Mouse (Mus musculus): ENCODE data around the gene Stxbp1.
"Not testable (repeated sequence)": the region's sequence is repeated elsewhere in the genome, so short reads cannot be mapped to it uniquely, and the experiment has no call there.

The Stxbp1 gene

DNA sequence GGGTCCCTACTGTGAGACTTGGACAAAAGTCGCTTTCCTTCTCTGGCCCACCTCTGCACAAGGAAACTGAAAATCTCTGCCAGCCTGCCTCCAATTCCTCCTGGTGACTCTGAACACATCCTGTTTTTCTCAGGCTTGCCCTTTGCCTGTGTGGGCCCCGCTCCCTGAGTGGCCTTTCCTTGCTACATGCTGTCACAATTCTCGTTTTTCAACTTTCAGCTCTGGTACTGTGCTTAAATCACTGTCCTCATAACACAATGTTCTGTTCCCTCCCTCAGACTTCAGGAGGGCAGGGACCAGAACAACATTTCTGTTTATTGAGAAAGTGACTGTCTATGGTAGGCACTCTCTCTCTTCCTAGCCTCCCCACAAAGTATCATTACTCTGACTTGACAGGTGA is 27.0 kb upstream of the Stxbp1 start:
- DNase-seq (ENCODE audit: low read depth, low spot score): no peak

DNA sequence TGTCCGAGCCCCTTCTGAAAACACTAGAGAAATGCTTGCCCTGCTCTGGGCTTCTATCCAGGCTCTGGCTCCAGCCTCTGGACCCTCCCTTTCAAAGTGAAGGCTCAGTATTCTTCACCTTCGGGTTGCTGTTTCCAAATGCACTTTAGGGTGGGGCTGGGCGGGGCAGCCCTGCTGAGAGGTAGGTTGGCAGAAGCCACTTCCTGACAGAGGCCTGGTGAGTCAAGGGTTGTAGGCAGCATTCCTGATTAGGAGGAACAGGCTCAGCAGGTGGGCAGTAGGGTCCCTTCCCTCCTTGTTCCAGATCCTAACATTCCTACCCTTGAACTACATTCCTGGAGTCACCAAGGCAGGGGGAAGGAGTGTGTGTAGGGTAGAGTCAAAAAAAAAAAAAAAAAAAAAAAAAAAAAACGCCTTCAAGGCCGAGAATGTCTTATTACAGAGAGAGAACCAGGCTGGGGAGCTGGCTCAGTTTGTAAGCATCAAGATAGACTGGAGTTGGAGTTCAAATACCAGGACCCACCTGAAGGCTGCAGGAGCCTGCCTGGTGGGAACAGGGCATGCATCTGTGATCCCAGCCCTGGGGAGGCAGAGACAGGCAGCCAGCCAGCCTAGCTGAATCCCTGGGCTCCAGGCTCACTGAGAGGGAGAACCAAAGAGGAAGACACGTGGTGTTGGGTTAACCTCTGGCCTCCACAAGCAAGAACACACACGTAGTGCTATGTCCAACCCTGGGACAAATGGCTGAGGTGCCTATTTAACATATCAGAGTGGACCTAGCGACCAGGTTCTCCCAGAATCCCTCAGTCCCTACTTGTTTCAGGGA is 23.4 kb upstream of the Stxbp1 start:
- DNase-seq (ENCODE audit: low read depth, low spot score): peak; percentile 65

DNA sequence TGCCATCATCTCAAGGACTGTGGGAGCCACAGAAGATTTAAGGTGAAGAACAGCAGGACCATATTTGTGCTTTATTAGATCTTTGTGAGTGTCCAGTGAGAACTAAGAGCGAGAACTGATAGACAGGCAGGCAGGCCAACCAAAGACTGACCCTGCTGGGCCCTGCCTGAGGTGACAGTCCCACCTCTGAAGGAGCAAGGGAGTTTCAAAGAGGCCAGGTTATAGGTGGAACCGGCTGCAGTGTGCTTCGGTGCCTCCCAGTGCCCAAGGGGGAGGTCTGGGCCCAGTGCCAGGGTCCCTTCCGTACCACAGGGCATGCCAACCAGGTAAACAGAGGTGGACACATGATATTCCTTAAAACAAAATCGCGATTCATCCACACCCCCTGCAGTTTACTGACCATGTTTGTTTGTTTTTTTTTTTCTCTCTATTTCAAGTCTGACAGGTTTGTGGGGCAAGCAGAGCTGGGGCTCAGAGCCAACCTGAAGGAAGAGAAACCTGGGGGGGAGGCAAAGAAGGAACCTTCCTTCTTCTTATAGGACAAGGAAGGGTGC is 22.8 kb upstream of the Stxbp1 start:
- DNase-seq (ENCODE audit: low read depth, low spot score): peak; percentile 60

DNA sequence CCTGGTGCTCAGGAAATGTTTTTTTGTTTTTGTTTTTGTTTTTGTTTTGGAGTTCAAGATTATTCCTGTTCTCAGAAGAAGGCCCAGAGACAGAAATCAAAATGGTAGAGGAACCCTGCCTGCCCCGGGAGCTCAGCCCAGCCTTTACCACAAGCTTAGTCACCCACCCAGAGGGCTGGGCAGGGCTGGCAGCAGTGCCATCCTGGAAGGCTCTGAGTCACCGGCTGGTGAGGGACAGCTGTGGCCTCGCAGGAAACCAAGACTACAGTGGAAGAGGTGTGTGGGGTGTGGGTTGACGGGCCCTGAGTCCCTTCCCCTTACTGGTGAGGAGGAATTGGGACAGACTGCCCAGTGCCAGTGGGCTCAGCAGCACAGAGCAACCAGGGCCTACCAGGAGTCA is 20.3 kb upstream of the Stxbp1 start:
- DNase-seq (ENCODE audit: low read depth, low spot score): peak; percentile 93

DNA sequence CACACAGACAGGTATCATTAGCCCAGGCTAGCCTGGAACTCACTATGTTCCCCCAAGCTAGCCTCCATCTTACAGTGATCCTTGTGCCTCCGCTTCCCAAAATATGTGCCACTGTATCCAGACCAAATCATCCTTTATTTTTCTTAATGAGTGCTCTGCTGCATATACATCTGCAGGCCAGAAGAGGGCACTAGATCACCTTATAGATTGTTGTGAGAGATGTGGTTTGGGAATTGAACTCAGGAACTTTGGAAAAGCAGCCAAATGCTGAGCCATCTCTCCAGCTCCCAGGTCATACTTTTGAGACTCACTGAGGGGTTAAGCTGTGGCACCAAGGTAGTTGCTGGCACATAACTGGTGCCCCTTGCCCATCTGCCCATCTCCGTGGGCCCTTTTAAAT is 17.7 kb upstream of the Stxbp1 start:
- DNase-seq (ENCODE audit: low read depth, low spot score): peak; percentile 88

DNA sequence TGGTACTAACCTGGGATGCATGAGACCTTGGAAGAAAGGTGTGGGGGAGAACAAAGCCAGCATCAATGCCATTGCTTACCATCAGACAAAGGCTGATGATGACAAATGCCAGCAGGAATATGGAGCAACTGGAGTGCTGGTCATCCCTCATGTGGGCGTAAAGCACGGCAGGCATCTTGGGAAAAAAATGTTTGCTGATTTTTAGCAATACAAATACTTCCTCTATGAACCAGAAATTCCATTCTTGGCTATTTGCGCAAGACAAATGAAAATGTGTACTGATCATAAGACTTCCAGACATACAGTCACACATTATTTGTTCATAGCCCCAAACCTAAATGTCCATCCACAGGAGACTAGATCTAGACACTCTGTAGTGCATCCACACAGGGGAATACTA is 16.3 kb upstream of the Stxbp1 start:
- peak; percentile 63 for DNase-seq (ENCODE audit: low read depth, low spot score)

DNA sequence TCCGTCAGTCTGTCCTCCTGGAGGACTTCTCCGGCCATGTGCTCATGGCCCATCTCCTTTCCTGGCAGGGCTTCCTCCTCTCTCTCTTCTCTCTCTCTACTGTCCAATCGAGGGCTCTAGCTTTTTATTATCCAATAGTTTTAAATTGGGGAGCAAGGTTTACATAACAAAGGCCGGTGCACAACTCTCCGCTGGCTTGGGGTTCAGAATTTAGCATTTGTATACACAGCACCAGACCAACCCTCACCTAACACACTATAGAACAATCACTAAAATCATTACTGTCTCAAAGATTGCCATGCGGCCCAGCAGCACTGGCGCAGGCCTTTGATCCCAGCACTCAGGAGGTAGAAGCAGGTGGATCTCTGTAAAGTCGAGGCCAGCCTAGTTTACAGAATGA is 13.8 kb upstream of the Stxbp1 start:
- no peak for DNase-seq (ENCODE audit: low read depth, low spot score)

DNA sequence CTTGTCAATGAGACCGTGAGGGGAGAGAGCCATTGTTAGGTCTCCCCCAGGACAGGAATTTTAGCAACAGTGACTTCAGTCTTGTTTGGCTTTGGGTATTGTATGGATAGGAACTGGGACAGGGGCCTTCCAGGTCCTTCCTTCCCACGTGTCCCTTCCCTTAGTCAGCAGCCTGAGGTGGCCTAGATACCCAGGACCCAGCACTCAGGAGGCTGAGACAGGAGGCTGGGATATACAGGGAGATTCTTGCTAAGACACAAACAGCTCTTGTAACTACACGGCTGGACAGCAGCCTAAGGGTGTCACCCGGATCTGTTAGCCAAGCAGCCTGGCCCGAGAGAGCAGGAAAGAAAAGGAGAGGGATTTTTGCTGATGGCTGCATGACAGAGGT is 12.6 kb upstream of the Stxbp1 start:
- no peak for DNase-seq (ENCODE audit: low read depth, low spot score)

DNA sequence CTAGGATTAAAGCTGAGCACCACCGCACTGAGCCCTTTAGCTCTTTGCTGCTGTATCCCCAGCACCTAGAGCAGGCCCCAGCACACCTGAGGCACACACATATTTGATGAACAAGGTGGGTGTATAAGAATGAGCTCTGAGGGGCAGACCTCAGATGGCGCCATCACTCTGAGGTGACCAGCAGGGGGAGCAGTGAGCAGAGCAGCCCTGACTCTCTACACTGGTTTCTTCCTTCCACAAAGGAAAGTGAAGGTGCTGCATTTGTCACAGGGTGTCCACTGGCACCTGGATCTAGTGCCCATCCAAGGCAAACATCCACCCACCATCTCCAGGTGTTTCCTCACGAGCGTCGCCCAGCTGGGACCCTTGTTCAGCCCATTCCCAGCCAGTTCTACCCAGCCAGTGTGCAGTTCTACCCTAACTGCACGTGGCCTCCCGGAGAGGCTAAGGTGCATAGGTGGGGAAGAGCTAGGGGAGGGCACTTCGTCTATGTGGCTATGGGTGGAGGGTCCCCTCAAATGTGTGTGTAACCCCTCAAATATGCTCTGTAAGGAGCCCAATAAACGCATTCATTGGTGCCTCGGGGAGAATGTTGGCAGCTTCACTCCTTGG is 12.1 kb upstream of the Stxbp1 start:
- DNase-seq (ENCODE audit: low read depth, low spot score): peak; percentile 80

DNA sequence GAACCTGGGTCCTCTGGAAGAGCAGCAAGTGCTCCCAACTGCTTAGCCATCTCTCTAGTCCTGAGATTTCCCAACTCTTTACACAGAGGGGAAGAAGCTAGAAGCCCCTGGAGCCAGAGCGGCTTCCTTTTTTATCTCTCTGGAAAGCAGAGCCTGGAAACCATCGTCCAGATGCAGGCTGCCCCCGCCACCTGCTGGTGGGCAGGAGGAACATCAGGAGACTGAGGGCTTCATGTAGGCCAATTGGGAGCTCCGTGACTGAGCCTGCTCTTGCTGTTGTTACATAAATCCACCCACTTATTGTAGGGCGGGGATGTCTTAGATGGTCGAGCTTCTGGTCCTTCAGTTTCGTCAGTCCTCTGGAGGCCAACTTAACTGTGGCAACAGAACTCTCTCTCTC is 10.5 kb upstream of the Stxbp1 start:
- peak; percentile 95 for DNase-seq (ENCODE audit: low read depth, low spot score)

DNA sequence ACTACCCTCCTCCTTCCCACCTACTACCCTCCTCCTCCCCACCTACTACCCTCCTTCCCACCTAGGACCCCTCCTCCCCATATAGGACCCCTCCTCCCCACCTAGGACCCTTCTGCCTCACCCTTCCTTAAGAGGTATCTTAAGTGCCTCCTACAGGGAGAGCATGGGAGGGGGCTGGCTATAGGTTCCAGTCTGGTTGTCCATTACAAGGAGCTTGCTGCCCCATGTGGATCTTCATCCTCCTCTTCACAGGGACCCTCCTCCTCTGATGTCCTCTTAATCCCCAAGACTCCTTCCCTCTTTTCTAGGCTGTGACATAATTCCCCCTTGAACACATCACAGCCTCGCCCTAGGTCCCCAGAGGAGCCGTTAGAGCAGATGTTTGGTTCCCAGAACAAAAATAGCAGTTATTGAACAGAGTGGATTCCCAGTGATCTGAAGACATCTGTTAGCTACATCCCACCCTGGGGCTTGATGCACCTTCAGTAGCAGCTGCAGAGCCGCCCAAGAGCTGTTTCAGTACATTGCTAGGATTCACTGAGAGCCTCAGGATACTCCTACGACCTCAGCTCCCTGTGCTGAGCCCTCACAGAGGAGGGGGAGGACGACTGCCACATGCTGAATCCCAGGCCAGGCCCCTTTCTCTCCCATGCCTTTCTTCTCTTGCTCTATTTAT is 8.9 kb upstream of the Stxbp1 start:
- DNase-seq (ENCODE audit: low read depth, low spot score): no peak

DNA sequence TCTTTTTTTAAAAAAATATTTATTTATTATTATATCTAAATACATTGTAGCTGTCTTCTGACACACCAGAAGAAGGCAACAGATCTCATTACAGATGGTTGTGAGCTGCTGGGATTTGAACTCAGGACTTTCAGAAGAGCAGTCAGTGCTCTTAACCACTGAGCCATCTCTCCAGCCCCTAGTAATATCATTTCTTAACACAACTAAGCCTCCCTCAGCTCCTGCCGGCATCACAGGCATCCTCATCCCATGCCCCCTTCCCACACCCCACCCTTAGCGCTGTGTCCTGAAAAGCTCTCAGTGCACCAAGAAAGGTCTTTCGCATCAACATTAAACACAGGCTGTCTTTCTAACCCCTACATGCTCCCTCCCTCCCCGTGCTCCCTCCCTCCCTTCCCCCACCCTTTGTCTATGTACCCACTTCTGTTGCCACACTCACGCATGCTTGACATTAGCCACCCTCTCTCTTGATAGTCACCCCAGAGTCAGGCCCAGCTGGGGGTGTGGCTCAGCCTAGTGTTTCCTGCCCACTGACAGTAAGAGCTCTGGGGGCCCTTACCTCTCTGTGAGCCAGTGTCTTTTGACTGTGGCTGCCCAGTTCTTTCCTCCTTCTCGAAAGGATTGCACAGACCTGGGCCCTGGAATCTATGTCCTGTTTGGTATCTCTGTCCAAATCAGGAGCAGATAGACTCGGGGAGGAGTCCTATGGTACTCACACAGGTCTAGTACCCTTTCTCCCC is 8.2 kb upstream of the Stxbp1 start:
- no peak for DNase-seq (ENCODE audit: low read depth, low spot score)

DNA sequence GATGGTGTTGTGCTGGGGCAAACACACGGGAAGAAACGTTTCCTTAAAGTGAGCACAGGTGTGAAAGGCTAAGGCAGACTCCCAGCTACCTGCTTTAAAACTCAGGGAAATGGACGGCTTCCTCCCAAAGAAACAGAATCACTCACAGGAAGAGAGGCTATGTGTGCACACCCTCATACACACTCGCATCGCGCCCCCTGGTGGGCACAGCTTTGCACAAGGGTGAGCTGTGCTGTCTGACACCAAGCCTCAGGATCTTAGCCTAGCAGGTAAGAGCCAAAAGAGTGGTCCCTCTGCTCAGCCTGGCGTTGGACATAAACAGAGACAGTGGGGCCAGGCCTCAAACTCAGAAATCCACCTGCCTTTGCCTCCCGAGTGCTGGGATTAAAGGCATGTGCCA is 7.2 kb upstream of the Stxbp1 start:
- DNase-seq (ENCODE audit: low read depth, low spot score): peak; percentile 96

DNA sequence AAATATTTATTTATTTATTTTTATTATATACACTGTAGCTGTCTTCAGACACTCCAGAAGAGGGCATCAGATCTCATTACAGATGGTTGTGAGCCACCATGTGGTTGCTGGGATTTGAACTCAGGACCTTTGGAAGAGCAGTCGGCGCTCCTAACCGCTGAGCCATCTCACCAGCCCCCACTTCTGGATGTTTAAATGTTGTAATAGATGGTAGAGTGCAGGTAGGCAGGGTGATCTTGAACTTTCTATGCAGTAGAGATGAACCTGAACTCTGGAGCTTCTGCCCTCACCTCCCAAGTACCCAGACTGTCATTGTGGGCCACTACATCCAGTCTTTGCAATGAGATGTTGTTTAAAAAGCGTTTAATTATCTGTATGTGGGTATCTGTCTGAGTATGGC is 6.7 kb upstream of the Stxbp1 start:
- not testable (repeated sequence) for DNase-seq (ENCODE audit: low read depth, low spot score)

DNA sequence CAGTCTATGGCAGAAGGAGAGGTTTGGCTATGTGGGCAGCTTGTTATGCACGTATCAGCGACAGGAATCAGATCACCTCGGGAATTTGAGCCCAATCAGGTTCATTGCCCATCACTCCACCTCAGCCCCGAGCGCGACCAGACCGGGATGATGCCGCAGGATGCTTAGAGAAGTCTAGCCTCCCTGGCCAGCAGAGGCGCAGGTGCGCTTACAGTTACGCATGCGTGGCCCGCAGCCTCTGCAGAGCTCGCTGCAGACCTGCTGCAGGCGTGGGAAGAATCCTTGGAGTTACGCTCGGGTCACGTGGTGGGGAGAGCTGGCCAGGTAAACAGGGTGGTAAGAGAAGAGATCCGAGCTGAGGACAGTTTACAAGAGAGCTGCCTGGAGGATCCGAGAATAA is 5.1 kb upstream of the Stxbp1 start:
- no peak for DNase-seq (ENCODE audit: low read depth, low spot score)

DNA sequence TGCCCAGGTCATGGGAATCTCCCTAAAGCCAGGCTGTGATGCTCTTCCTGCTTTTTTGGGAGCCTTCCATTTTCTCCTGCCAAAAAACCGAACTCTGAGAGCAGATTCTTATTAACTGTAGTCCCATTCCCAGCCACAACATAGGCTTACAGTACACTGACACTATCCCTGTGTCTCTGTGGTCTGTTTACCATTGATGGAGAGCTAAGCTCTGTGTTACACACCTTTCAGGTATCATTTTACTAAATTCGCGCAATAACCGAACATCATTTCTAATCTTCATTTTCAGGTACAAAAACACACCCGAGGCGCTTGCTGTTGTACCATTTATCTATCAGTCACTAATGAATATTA is 400 bp upstream of the Stxbp1 start:
- no peak for DNase-seq (ENCODE audit: low read depth, low spot score)

DNA sequence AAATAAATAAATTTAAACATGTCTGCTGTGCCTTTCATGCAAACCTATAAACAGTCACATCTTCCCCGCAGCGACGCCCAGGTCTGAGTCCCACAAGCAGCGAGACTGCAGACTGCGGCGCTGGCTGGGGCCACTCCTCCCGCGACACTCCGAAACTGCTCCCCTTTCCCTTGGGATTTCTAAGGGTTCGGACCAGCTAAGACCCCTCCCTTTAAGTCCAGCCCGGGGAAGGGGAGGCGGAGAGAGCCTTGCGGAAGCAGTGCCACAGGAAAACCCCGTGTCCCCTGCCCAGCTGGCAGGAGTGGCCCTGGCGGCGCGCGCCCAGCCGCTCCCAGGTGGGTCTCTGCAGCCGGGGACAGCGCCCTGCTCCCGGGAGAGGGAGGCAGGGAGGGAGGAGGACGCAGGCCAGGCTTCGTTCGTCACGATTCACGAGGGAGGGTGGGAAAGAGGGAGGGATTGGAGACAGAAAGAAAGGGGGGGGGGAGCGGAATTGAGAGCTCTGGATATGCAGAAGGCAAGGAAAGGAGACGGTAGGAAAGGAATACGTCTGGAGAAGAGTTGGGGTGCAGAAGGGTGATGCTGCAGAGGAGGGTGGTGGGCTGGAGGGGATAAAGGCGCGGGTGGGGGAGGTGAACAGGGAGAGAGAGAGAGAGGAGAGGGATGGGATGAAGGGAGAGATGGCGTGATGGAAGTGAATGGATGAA is 792 bp downstream of the Stxbp1 start:
- peak; percentile 87 for DNase-seq (ENCODE audit: low read depth, low spot score)

DNA sequence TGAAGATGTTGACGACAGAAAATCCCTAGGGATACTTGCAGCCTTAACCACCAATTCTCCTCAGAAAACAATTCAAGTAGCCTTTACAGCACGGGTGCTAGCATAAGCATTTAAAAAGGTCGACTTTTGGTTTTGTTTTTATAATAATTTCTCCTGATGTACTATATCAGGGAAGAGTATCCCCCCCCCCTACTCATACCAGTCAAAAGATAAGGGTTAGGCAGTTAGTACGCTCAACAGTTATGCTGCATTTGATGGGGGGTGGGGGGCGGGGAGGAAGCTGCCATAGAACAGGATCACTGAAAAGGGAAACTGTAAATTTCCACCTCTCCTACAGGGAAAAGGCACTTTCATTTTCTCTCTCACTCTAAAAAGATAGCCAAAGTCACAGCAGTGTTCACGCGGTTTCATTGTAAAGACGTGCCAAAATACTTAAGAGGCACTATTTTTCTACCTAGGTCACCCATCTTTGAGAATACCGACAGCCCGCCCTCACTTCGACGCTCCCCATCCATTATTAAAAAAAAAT is 1.4 kb downstream of the Stxbp1 start:
- no peak for DNase-seq (ENCODE audit: low read depth, low spot score)

DNA sequence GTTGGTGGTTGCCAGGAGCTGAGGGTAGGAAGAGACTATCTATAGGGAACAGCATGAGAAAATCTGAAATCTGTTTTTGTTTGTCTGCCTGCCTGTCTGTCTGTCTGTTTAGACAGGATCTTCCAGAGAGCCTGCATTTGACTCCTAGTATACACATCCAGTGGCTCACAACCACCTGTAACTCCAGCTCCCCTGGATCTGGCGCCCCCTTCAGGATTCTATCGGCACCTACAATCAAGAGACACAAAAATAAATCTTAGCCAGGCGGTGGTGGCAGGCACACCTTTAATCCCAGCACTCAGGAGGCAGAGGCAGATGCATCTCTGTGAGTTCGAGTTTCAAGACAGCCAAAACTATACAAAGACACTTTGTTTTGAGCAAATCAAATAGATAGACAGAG is 4.5 kb downstream of the Stxbp1 start:
- peak; percentile 58 for DNase-seq (ENCODE audit: low read depth, low spot score)

DNA sequence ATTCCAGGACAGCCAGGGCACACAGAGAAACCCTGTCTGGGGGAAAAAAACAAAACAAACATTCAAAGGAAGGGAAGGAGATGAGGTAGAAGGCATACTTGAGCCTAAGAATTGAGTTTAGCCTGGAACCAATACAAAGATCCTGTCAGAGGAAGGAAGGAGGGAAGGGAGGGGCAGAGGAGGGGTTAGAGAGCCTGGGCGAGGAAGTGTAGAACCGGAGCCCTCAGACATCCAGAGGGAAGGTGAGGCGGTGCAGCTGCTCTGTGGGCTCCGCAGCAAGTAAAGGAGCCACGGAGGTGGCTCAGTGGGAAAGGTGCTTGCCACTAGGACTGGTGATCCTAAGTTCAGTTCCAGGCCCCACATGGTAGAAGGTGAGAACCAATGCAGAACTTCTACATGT is 5.9 kb downstream of the Stxbp1 start:
- DNase-seq (ENCODE audit: low read depth, low spot score): no peak

DNA sequence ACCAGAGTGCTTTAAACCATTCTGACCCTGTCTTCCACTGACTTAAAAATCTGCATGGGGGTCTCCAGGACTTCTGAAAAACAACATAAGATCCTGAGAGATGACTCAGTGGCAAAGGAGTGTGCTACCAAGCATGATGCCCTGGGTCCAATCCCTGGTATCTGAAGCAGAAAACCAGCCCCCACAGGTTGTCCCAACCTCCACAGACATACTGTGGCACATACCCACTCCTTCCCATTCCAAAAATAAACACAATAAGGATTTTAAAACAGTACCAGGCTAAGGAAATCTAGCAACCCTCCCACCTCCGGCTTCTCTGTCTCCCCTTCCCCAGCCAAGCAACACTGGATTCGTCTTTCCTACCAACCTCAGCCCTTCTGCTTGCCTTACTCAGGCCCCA is 7.8 kb downstream of the Stxbp1 start:
- DNase-seq (ENCODE audit: low read depth, low spot score): no peak
